10 mouse cellular contexts compared by ENCODE assay signal in the genomic region with DNA sequence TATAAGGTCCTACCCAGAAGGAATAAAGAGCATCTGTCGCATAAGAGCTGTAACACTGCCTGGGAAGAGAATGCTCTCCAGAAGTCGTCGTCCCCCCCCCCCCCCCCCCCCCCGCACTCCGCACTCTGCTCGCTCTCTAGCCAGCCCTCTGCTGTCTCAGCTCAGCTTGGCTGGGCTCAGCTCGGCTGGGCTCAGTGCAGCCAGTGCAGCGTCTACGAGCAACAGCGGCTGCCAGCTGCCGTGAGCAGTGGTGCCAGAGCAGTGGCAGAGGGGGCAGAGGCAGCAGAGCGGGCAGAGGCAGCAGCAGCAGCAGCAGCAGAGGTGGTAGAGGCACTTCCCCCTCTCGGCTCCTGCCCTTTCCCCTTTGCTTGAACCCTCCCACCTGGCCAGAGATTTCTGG.
DNase-seq lines count a peak whose midpoint lies in the region; ATAC-seq and TF ChIP-seq lines count a peak whose summit lies in the region.
"Had no signal": no experiment of that assay in that cellular context is flagged by ENCODE, and none has a peak within 500 bp of the region (broad histone marks: within the 10 kb centered on the region; RNA-seq: fewer than 3 reads in every experiment).

No protein-coding gene starts in this region.

- no peaks in the 10 kb centered on the region for H3K27me3 ChIP-seq in kidney, adult 2 months (replicated peaks; ENCODE audit: control insufficient read depth, insufficient read depth, low read length)
- H3K27me3 ChIP-seq in forebrain, embryonic 16.5 days (replicated peaks; ENCODE audit: control insufficient read depth, insufficient read depth, low read length) = no peaks in the 10 kb centered on the region
- H3K27me3 ChIP-seq in midbrain, embryonic 14.5 days (ENCODE audit: control insufficient read depth, insufficient read depth, low read length) = no peaks in the 10 kb centered on the region
- no peaks in the 10 kb centered on the region for H3K27me3 ChIP-seq in liver, embryonic 11.5 days (replicated peaks; ENCODE audit: control insufficient read depth, insufficient read depth, low read length)

- no peaks in the 10 kb centered on the region for H3K9me3 ChIP-seq in forebrain, embryonic 16.5 days (ENCODE audit: control insufficient read depth, low read length)
- no peaks in the 10 kb centered on the region for H3K9me3 ChIP-seq in midbrain, embryonic 14.5 days (ENCODE audit: control insufficient read depth, low read length)
- no peaks in the 10 kb centered on the region for H3K9me3 ChIP-seq in liver, embryonic 11.5 days (ENCODE audit: control insufficient read depth, low read length)

- WGBS in kidney, adult 2 months = 9% methylated on average over 8 of the region's 13 CpGs
- WGBS in forebrain, embryonic 16.5 days = 12% methylated on average over 13 of the region's 13 CpGs
- 24% methylated on average over 9 of the region's 13 CpGs for WGBS in midbrain, embryonic 14.5 days
- 42% methylated on average over 8 of the region's 13 CpGs for WGBS in liver, embryonic 11.5 days

- peak; percentile 90 for ATAC-seq in forebrain, embryonic 16.5 days
- ATAC-seq in midbrain, embryonic 14.5 days (ENCODE audit: low FRiP score, low TSS enrichment) = peak; percentile 67
- ATAC-seq in liver, embryonic 11.5 days (replicated peaks; ENCODE audit: low FRiP score) = no peak

- H3K9ac ChIP-seq in forebrain, embryonic 16.5 days (replicated peaks; ENCODE audit: low read depth, low read length) = no peak overlapping the region
- no peak overlapping the region for H3K9ac ChIP-seq in midbrain, embryonic 14.5 days (replicated peaks; ENCODE audit: low read length)
- no peak overlapping the region for H3K9ac ChIP-seq in liver, embryonic 11.5 days (ENCODE audit: low read depth, low read length)

- no peak overlapping the region; the same call in 1 of the 2 replicates for H3K4me2 ChIP-seq in forebrain, embryonic 16.5 days (ENCODE audit: low read length)
- H3K4me2 ChIP-seq in midbrain, embryonic 14.5 days (ENCODE audit: low read length) = no peak overlapping the region; the same call in 1 of the 2 replicates
- H3K4me2 ChIP-seq in liver, embryonic 11.5 days = no peak overlapping the region

- no peak overlapping the region for H3K4me3 ChIP-seq in kidney, adult 2 months (ENCODE audit: insufficient read depth, low read depth, low read length)
- H3K4me3 ChIP-seq in forebrain, embryonic 16.5 days (replicated peaks; ENCODE audit: low read length) = no peak overlapping the region
- no peak overlapping the region for H3K4me3 ChIP-seq in midbrain, embryonic 14.5 days (replicated peaks; ENCODE audit: low read depth, low read length)
- H3K4me3 ChIP-seq in liver, embryonic 11.5 days (ENCODE audit: low read depth, low read length) = no peak overlapping the region

- no peak for TF ChIP-seq CTCF in kidney, adult 2 months (conservative IDR thresholded peaks at IDR 0.05; ENCODE audit: insufficient read depth, insufficient read length, low read depth, low read length)

- TF ChIP-seq POLR2A in kidney, adult 2 months (IDR thresholded peaks at IDR 0.05; ENCODE audit: low read depth, low read length) = no peak

- no peak overlapping the region for H3K27ac ChIP-seq in kidney, adult 2 months (ENCODE audit: insufficient read depth, low read depth, low read length)
- no peak overlapping the region for H3K27ac ChIP-seq in forebrain, embryonic 16.5 days (ENCODE audit: low read length)
- H3K27ac ChIP-seq in midbrain, embryonic 14.5 days (replicated peaks; ENCODE audit: low read depth, low read length) = no peak overlapping the region
- no peak overlapping the region for H3K27ac ChIP-seq in liver, embryonic 11.5 days (ENCODE audit: low read depth, low read length)

- no peaks in the 10 kb centered on the region for H3K36me3 ChIP-seq in kidney, adult 2 months (ENCODE audit: control insufficient read depth, insufficient read depth, low read length)
- no peaks in the 10 kb centered on the region for H3K36me3 ChIP-seq in forebrain, embryonic 16.5 days (ENCODE audit: control insufficient read depth, insufficient read depth)
- no peaks in the 10 kb centered on the region for H3K36me3 ChIP-seq in midbrain, embryonic 14.5 days (ENCODE audit: control insufficient read depth, insufficient read depth, low read length)
- H3K36me3 ChIP-seq in liver, embryonic 11.5 days (ENCODE audit: control insufficient read depth, insufficient read depth, low read length) = no peaks in the 10 kb centered on the region

- no peaks in the 10 kb centered on the region for H3K4me1 ChIP-seq in kidney, adult 2 months (ENCODE audit: control insufficient read depth, insufficient read depth, low read length)
- peaks cover 6% of the 10 kb centered on the region; the same call in 1 of the 2 replicates for H3K4me1 ChIP-seq in forebrain, embryonic 16.5 days (replicated peaks; ENCODE audit: control insufficient read depth, insufficient read depth, low read length)
- no peaks in the 10 kb centered on the region for H3K4me1 ChIP-seq in midbrain, embryonic 14.5 days (ENCODE audit: control insufficient read depth, insufficient read depth, low read length)
- no peaks in the 10 kb centered on the region for H3K4me1 ChIP-seq in liver, embryonic 11.5 days (replicated peaks; ENCODE audit: control insufficient read depth, insufficient read depth, low read length)

- DNase-seq in embryo, embryonic 11 days = peak; percentile 17
- no peak for DNase-seq in embryo, embryonic 9.5 days (ENCODE audit: extremely low spot score)
- DNase-seq in kidney, postnatal 10 days = peak; percentile 40
- no peak for DNase-seq in kidney, adult 2 months
- DNase-seq in midbrain, embryonic 14.5 days = peak; percentile 64
- DNase-seq in embryo, embryonic 10.5 days (ENCODE audit: low spot score) = no peak
- DNase-seq in liver, embryonic 11.5 days (ENCODE audit: low spot score) = no peak
- DNase-seq: B cell, adult 2 months; cerebellum, adult 8-10 months had no signal

Comparison
In these comparisons a context has a peak if more than half of its experiments do, and no peak if none do; other contexts are left out.
1. DNase-seq: peak in embryo, embryonic 11 days (single experiment), kidney, postnatal 10 days (single experiment) and midbrain, embryonic 14.5 days (single experiment); none in embryo, embryonic 9.5 days (single experiment), kidney, adult 2 months (single experiment), embryo, embryonic 10.5 days (single experiment) and liver, embryonic 11.5 days (single experiment).